Mouse (Mus musculus): ENCODE measurements at regions not wholly inside any gene's neighbourhood (a gene's known extent, or its start where the extent isn't known, plus 50 kb on each side); places are given as distances from the start of the nearest gene placed in this dataset.
A peak's percentile ranks its signal among the peaks of the same experiment; 100 is the strongest.

DNA sequence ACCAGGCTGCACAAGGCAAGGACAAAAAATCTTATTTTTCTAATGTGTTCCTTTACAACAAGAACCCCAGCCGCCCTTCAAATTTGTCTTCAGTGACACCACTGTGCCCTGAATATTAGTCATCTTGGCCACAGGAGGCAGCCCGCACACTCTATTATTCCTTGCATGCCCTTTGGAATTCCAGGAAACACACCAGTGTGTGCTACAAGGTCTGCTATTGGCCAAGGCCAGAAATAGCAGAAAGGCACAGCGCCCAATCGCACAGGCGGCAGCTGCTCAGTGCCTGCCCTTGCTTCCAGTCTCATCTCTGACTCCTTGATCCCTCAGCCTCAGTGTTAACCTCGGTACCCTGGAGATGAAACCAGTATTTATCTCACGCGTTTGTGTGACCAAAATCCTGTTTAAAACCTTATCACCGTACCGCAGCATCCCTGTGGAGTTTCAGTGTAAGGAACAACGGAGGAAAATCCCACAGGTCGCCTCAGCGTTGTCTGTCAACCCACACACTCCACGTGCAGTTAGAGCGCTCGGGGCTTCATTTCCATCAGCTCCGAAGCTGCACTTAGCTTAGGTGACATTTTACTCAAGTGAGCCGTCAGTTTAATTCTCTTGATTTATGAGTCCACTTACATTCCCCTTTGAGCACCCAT lies 194.1 kb downstream of the Dyrk2 start:
- H3K27me3 ChIP-seq (ENCODE audit: control insufficient read depth, insufficient read depth, low read length): no peaks in the 10 kb centered on the region
- H3K4me1 ChIP-seq (ENCODE audit: control insufficient read depth, insufficient read depth, insufficient read length, low read length): no peaks in the 10 kb centered on the region
- WGBS: 40% methylated on average over 18 of the region's 18 CpGs
- TF ChIP-seq CTCF (IDR thresholded peaks at IDR 0.05; ENCODE audit: extremely low read depth, insufficient read length, insufficient replicate concordance, low read depth, low read length): no peak
- TF ChIP-seq POLR2A (IDR thresholded peaks at IDR 0.05; ENCODE audit: low read depth, low read length): no peak
- no peaks in the 10 kb centered on the region for H3K36me3 ChIP-seq (ENCODE audit: control insufficient read depth, insufficient read depth, low read length)
- peak overlapping the region; percentile 6; the same call in 1 of the 2 replicates for H3K4me3 ChIP-seq (ENCODE audit: low read depth, low read length)
- H3K27ac ChIP-seq (ENCODE audit: insufficient read depth, low read depth, low read length): no peak overlapping the region

DNA sequence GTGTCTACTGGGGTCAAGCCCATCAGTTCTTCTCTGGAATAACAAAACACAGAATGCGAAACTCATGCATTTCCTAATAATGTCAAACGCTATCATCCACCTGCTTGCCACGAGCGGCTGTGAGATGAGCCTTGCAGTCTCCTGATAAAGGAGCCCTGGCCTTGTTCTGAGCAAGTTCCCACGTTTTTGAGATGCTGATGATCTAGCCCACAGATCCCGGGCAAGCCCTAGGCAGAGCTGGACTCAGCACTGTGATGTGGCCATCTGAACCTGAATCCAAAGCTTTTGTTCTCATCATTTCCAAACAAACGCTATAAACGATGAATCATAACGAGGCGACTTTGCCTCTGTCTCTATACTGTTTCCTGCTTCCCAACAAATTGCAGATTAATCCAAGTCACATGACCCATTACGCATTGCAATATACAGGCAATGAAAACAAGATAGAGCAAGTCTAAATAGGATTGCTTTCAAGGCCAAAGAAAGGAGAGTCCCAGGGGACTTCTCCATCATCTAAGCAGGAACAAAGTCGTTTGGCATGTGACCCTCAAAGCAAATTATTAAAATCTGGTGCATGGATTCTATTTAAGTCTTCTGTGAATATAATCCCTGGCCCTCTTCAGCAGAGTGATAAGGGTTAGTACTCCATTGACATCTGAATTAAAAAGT lies 191.1 kb downstream of the Dyrk2 start:
- 53% methylated on average over 12 of the region's 12 CpGs for WGBS
- Histone ChIP-seq H3K27me3 (ENCODE audit: control insufficient read depth, insufficient read depth, low read length) (no peaks in the 10 kb centered on the region), H3K27ac (ENCODE audit: insufficient read depth, low read depth, low read length) (no peak overlapping the region), H3K4me3 (ENCODE audit: low read depth, low read length) (no peak overlapping the region), H3K4me1 (ENCODE audit: control insufficient read depth, insufficient read depth, insufficient read length, low read length) (no peaks in the 10 kb centered on the region), H3K36me3 (ENCODE audit: control insufficient read depth, insufficient read depth, low read length) (no peaks in the 10 kb centered on the region)
- TF ChIP-seq POLR2A (IDR thresholded peaks at IDR 0.05; ENCODE audit: low read depth, low read length): no peak
- TF ChIP-seq CTCF (IDR thresholded peaks at IDR 0.05; ENCODE audit: extremely low read depth, insufficient read length, insufficient replicate concordance, low read depth, low read length): no peak

DNA sequence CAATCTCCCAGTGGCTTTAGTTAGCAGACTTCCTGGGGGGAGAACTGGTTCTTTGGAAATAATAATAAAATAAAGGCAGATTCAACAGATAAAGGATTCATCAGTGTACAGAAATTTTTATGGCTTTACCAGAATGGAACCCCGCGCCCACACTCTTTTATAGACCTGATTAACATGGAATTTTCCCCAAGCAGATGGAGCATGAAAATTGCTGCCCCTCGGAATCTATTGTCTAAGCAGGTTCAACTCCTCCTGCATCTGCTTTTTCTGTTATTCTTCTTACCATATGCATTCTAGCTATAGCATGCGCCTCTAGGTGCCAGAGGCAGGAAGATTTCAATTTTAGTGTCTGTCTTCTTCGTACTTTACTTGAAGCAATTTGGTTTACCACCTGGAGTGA lies 190.5 kb downstream of the Dyrk2 start:
- WGBS: 75% methylated on average over 5 of the region's 5 CpGs
- H3K4me1 ChIP-seq (ENCODE audit: control insufficient read depth, insufficient read depth, insufficient read length, low read length): no peaks in the 10 kb centered on the region
- TF ChIP-seq CTCF (IDR thresholded peaks at IDR 0.05; ENCODE audit: extremely low read depth, insufficient read length, insufficient replicate concordance, low read depth, low read length): no peak
- no peak for TF ChIP-seq POLR2A (IDR thresholded peaks at IDR 0.05; ENCODE audit: low read depth, low read length)
- H3K36me3 ChIP-seq (ENCODE audit: control insufficient read depth, insufficient read depth, low read length): no peaks in the 10 kb centered on the region
- H3K27ac ChIP-seq (ENCODE audit: insufficient read depth, low read depth, low read length): no peak overlapping the region
- H3K27me3 ChIP-seq (ENCODE audit: control insufficient read depth, insufficient read depth, low read length): no peaks in the 10 kb centered on the region
- H3K4me3 ChIP-seq (ENCODE audit: low read depth, low read length): no peak overlapping the region

DNA sequence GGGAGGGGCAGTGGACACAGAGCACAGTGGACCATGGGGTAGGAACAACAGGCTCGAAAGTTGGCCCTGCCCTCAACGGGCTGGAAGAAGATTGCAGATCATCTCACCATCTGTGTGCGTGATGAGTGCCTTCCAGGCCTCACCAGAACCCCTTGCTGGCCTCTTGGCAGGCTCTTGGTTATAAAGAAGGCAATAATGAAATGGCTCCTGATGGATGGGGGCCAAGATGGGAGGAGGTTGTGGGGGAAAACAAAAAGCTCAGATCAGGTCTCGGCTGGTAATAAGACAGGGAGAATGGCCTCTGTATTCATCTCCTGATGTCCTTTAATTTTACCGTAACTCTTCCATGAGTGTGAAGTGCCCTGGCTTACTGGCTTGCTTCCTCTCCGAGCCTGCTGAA lies 189.1 kb downstream of the Dyrk2 start:
- WGBS: 74% methylated on average over 6 of the region's 6 CpGs
- Histone ChIP-seq H3K27ac (ENCODE audit: insufficient read depth, low read depth, low read length) (no peak overlapping the region), H3K27me3 (ENCODE audit: control insufficient read depth, insufficient read depth, low read length) (no peaks in the 10 kb centered on the region), H3K4me1 (ENCODE audit: control insufficient read depth, insufficient read depth, insufficient read length, low read length) (no peaks in the 10 kb centered on the region), H3K36me3 (ENCODE audit: control insufficient read depth, insufficient read depth, low read length) (no peaks in the 10 kb centered on the region), H3K4me3 (ENCODE audit: low read depth, low read length) (no peak overlapping the region)
- TF ChIP-seq POLR2A (IDR thresholded peaks at IDR 0.05; ENCODE audit: low read depth, low read length) (no peak), CTCF (IDR thresholded peaks at IDR 0.05; ENCODE audit: extremely low read depth, insufficient read length, insufficient replicate concordance, low read depth, low read length) (no peak)

DNA sequence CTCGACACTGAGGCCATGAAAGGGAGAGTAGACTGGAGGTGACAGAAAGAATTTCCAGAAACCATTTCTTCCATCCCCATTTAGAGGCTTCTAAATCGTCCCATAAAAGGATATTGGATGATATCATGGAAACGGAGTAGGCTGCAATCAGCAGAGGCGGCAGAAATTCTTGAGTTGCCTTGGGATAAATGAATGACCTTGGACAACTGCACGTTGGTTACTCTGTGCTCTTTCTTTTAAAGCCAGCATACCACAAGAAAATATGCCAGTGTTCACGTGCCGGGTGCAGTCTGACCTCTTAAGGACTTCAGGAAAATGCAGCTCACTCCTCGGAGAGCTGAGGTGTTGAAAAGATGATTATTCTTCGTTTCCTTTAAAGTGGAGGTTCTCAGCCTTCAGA lies 186.7 kb downstream of the Dyrk2 start:
- WGBS: 73% methylated on average over 9 of the region's 9 CpGs

DNA sequence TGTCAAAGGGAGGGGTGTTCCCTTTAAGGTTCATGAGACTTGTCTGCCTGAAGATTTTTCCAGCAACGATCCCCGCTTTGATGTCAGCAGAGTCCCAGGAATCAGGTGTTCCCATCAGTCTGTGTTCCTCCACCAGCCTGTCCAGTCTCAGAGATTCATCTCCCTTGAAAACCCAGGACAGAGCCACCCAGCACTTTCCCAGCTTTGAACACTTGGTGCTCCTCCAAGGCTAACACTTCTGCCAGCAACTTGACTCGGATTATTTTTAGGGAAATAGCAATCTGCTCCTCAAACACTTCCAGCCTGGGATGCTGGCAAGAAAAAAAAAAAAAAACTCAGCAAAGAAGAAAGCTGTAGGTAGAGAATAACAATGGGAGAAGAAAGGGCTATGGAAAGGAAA lies 170.7 kb downstream of the Dyrk2 start:
- TF ChIP-seq POLR2A (IDR thresholded peaks at IDR 0.05; ENCODE audit: low read depth, low read length) (no peak), CTCF (IDR thresholded peaks at IDR 0.05; ENCODE audit: extremely low read depth, insufficient read length, insufficient replicate concordance, low read depth, low read length) (no peak)
- WGBS: 76% methylated on average over 3 of the region's 3 CpGs
- no peak overlapping the region for H3K27ac ChIP-seq (ENCODE audit: insufficient read depth, low read depth, low read length)
- H3K36me3 ChIP-seq (ENCODE audit: control insufficient read depth, insufficient read depth, low read length): no peaks in the 10 kb centered on the region
- no peaks in the 10 kb centered on the region for H3K4me1 ChIP-seq (ENCODE audit: control insufficient read depth, insufficient read depth, insufficient read length, low read length)
- no peaks in the 10 kb centered on the region for H3K27me3 ChIP-seq (ENCODE audit: control insufficient read depth, insufficient read depth, low read length)
- H3K4me3 ChIP-seq (ENCODE audit: low read depth, low read length): no peak overlapping the region

More for the DNA sequence above, 186.7 kb downstream of the Dyrk2 start:
- Histone ChIP-seq H3K27ac (ENCODE audit: insufficient read depth, low read depth, low read length) (no peak overlapping the region), H3K27me3 (ENCODE audit: control insufficient read depth, insufficient read depth, low read length) (no peaks in the 10 kb centered on the region), H3K4me1 (ENCODE audit: control insufficient read depth, insufficient read depth, insufficient read length, low read length) (no peaks in the 10 kb centered on the region), H3K36me3 (ENCODE audit: control insufficient read depth, insufficient read depth, low read length) (no peaks in the 10 kb centered on the region), H3K4me3 (ENCODE audit: low read depth, low read length) (no peak overlapping the region)
- no peak for TF ChIP-seq CTCF (IDR thresholded peaks at IDR 0.05; ENCODE audit: extremely low read depth, insufficient read length, insufficient replicate concordance, low read depth, low read length)
- no peak for TF ChIP-seq POLR2A (IDR thresholded peaks at IDR 0.05; ENCODE audit: low read depth, low read length)

DNA sequence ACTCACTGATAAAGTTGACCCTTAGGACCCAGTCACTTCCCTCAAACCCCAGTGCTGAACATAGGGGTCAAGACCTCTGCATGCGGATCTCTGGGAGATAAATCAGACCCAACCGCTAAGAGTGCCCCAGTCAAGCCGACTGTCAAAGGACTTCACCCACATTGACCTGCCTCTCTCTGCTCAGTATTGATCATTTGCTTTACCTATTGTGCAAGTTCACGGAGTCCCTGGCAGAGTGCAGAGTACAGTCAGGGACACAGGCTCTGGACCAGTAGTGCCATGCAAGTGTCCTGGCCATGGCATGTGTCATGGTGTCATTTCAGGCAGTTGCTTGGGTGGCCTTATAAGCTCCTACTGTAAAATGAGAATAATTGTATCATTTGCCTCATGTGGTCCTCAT lies 169.9 kb downstream of the Dyrk2 start:
- Histone ChIP-seq H3K36me3 (ENCODE audit: control insufficient read depth, insufficient read depth, low read length) (no peaks in the 10 kb centered on the region), H3K27ac (ENCODE audit: insufficient read depth, low read depth, low read length) (no peak overlapping the region), H3K27me3 (ENCODE audit: control insufficient read depth, insufficient read depth, low read length) (no peaks in the 10 kb centered on the region), H3K4me3 (ENCODE audit: low read depth, low read length) (no peak overlapping the region), H3K4me1 (ENCODE audit: control insufficient read depth, insufficient read depth, insufficient read length, low read length) (no peaks in the 10 kb centered on the region)
- TF ChIP-seq POLR2A (IDR thresholded peaks at IDR 0.05; ENCODE audit: low read depth, low read length): no peak
- no peak for TF ChIP-seq CTCF (IDR thresholded peaks at IDR 0.05; ENCODE audit: extremely low read depth, insufficient read length, insufficient replicate concordance, low read depth, low read length)
- WGBS: 89% methylated on average over 4 of the region's 4 CpGs
